Mouse (Mus musculus) olfactory bulb, adult 2 months (tissue): Measurements from ENCODE around the gene A1bg.

ENCODE experiments used
- CTCF ChIP-seq: fragments of 200-500 bp; IDR thresholded peaks from 2 replicates; pipeline ENCODE4 v1.5.1; 2012; ENCODE audit warnings: low read depth, mild to moderate bottlenecking, low read length, moderate library complexity; ENCODE audit not compliant: insufficient read depth
- POLR2A ChIP-seq: fragments of 200-500 bp; IDR thresholded peaks from 2 replicates; pipeline ENCODE4 v1.6.1; 2012; ENCODE audit warnings: mild to moderate bottlenecking, low read depth, low read length, moderate library complexity; ENCODE audit not compliant: insufficient read depth

DNA sequence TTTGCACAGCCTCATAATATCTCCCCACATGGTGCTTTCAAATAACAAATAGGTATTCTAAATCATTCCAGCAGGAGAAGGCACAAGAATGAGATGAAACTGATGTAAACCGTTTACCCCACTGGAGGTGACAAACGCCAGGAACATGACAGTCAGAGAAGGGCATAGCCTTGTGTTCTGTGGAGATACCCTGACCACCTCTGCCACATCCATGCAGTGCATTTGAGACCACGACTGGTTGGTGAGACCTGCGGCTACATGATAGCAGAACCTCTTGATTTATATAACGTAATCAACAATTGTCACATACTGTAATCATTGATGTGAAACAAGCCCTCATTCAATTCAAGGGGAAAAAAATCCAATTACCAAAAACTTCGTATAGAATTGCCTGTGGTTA, 47.1 kb downstream of the A1bg start:
- TF ChIP-seq POLR2A: no peak
- no peak for TF ChIP-seq CTCF
